Mouse (Mus musculus): ENCODE data around the gene Mlc1. TPM values are rescaled to one million over a fixed set of nuclear protein-coding genes. Genes with fewer than 3 reads are reported as not detected.

The Mlc1 gene
- polyA plus RNA-seq, 1 experiment from 2014 or later, result 20.9 TPM

DNA sequence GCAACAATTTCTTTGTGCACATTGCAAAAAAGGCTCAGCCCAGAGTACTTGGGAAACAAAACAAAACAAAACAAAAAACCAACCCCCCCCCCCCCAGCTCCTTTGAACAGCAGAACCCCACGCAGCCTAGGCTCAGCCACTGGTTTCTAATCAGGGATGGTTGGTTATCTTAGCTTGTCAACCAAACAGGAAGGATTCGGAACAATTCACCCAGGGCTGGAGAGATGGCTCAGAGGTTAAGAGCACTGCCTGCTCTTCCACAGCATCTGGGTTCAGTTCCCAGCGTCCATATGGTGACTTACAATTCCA, 285 bp upstream of the Mlc1 start:
- no peak overlapping the region for H3K9ac ChIP-seq
- peaks cover 6% of the 10 kb centered on the region; the same call in 1 of the 2 replicates for H3K36me3 ChIP-seq (ENCODE audit: poor library complexity, severe bottlenecking)
- no peaks in the 10 kb centered on the region for H3K27me3 ChIP-seq
- 1% methylated on average over 3 of the region's 3 CpGs for WGBS
- no peaks in the 10 kb centered on the region for H3K9me3 ChIP-seq (replicated peaks)
- no peak for ATAC-seq
- peaks cover 26% of the 10 kb centered on the region for H3K4me1 ChIP-seq
- H3K27ac ChIP-seq, result peak overlapping the region; percentile 92
- 0 out of 2 replicates have a peak overlapping the region, but pooled peaks have one; percentile 51 for H3K4me2 ChIP-seq
- no peak overlapping the region for H3K4me3 ChIP-seq

DNA sequence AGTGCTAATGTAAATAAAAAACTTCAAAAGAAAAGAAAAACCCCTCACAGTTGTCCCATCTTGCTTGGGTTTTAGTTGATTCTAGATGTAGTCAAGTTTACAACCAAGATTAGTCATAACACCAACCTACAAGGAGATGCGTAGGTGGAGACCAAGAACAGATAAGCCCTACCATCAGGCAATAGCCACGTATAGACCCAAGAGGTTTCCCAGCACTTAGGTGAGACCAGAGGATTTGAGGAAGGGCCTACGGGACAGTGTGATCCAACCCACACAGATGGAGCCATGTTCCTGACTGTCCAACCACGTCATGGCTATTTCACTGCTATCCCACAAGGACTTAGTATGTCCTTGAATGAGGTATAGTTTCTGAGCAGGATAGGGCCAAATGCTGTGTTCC, 6.5 kb downstream of the Mlc1 start:
- Histone ChIP-seq H3K4me2 (no peak overlapping the region), H3K36me3 (ENCODE audit: poor library complexity, severe bottlenecking) (peaks cover 30% of the 10 kb centered on the region; the same call in 1 of the 2 replicates), H3K27ac (no peak overlapping the region), H3K4me1 (peaks cover 10% of the 10 kb centered on the region), H3K9me3 (replicated peaks) (no peaks in the 10 kb centered on the region), H3K4me3 (no peak overlapping the region), H3K27me3 (no peaks in the 10 kb centered on the region), H3K9ac (no peak overlapping the region)
- ATAC-seq, result no peak
- WGBS, result 94% methylated on average over 4 of the region's 4 CpGs

DNA sequence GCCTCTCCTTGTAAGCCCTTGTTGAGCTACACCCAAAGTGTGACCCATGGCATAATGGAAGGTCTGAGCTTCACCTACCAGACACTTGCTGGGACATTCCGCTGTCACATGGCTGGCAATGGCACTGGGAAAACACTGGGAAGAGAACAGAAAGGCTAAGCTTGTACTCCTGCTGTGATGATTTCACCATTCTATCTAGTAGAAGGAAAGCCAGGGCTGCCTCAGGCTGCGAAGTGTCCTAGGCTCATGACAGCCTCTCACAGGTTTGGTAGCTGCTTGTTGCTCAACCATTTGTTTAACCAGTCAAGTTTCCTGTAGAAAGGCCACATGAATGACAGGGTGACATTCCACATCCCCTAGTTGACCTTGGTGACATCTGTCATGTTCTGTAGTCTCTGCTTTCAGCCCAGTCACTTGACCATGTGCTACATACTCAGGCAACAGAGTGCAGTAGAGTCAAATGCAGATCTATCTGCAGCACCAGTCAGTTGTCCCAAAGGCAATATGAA, 14.7 kb downstream of the Mlc1 start:
- peaks cover 27% of the 10 kb centered on the region for H3K36me3 ChIP-seq (ENCODE audit: poor library complexity, severe bottlenecking)
- H3K27ac ChIP-seq, result no peak overlapping the region
- 95% methylated on average over 2 of the region's 2 CpGs for WGBS
- no peak for ATAC-seq
- no peaks in the 10 kb centered on the region for H3K4me1 ChIP-seq
- H3K9ac ChIP-seq, result no peak overlapping the region
- H3K27me3 ChIP-seq, result no peaks in the 10 kb centered on the region
- no peak overlapping the region for H3K4me2 ChIP-seq
- H3K9me3 ChIP-seq (replicated peaks), result no peaks in the 10 kb centered on the region
- H3K4me3 ChIP-seq, result no peak overlapping the region

DNA sequence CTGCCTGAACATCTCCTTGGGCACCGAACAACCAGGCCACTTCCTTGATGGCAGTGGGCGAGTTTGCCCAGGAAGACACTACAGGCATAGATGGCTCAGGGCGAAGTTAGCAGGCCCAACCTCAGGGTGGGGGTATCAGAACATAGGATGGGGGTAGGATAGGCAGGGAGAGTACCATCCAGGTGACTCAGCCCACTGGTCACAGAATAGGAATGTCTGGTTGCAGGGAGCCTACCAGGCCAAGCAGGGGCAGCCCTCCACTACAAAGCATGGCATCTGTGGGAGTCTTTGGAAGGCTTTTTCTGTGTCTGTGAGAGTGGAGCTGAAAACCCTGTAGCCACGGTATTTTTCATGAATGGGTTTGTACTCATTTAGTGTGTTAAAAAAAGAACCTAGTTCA, 21.3 kb downstream of the Mlc1 start:
- no peak overlapping the region for H3K4me3 ChIP-seq
- 85% methylated on average over 4 of the region's 4 CpGs for WGBS
- no peaks in the 10 kb centered on the region for H3K9me3 ChIP-seq (replicated peaks)
- ATAC-seq, result no peak
- H3K27me3 ChIP-seq, result 0 out of 2 replicates have a peak, but pooled peaks cover 14% of the 10 kb centered on the region
- peaks cover 9% of the 10 kb centered on the region for H3K4me1 ChIP-seq
- no peak overlapping the region for H3K27ac ChIP-seq
- H3K4me2 ChIP-seq, result no peak overlapping the region
- no peaks in the 10 kb centered on the region for H3K36me3 ChIP-seq (ENCODE audit: poor library complexity, severe bottlenecking)
- no peak overlapping the region for H3K9ac ChIP-seq

DNA sequence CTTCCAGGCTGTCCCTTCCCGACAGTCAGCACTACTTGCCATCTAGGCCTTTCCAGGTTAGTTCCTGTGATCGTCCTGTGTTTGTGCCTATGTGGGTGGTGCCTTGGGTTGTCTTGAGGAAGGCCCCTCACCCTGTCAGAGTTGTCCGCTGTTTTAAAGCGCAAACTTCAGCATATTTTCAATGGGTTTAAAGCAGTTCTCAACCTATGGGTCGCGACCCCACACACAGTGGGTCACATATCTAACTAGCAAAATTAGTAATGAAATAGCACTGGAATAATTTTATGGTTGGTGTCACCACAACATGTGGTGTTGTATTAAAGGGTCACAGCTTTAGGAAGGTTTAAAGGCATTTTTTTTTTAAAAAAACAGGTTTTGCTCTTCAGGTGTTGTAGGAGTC, 23.5 kb downstream of the Mlc1 start:
- ATAC-seq, result no peak
- H3K9ac ChIP-seq, result no peak overlapping the region
- H3K4me2 ChIP-seq, result no peak overlapping the region
- no peak overlapping the region for H3K4me3 ChIP-seq
- WGBS, result 80% methylated on average over 6 of the region's 6 CpGs
- H3K27ac ChIP-seq, result no peak overlapping the region
- 0 out of 2 replicates have a peak, but pooled peaks cover 14% of the 10 kb centered on the region for H3K27me3 ChIP-seq
- H3K4me1 ChIP-seq, result peaks cover 9% of the 10 kb centered on the region
- H3K36me3 ChIP-seq (ENCODE audit: poor library complexity, severe bottlenecking), result no peaks in the 10 kb centered on the region
- H3K9me3 ChIP-seq (replicated peaks), result no peaks in the 10 kb centered on the region

DNA sequence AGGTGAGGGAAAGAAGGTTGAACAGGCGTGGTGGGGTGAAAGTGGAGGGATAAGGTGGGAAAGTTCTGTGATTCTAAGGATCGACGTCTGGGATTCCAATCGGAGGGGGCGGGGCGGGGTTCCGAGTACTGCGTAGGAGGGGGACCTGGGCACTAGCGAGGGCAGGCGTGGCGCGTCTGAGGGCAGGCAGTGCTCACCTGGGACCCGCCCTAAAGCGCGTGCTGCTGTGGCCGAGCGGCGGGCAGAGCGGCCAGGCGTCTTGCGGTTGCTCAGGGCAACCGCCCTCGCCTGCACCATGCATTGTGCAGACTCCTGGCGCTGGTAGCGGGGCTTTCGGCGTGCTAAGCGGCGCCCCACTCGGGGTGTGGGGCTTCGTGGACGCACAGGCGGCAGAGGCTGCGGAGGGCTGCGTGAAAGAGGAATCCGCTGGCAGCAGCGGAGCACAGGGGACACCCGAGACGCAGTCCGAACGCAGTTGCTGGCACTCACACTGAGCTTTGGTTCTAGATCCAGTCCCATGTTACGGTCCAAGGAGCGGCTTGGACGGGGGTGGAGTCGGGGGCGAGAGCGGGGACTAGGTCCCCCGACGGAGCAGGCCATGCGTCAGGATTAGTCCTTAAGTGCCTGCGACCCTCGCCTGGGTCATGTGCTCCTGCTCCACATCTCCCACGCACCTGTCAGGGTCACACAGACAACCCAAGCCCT, 24.3 kb downstream of the Mlc1 start, which contains the start of gene Ttll8:
Ttll8 (minus strand) TSS at position 51 of the 705 bp plus-strand sequence.
- Histone ChIP-seq H3K27ac (no peak within 1 kb of the TSS), H3K9me3 (replicated peaks) (no peaks in the 10 kb centered on the region), H3K4me1 (peaks cover 9% of the 10 kb centered on the region), H3K4me2 (peak within 1 kb of the TSS; percentile 94), H3K36me3 (ENCODE audit: poor library complexity, severe bottlenecking) (no peaks in the 10 kb centered on the region), H3K9ac (peak within 1 kb of the TSS; percentile 68), H3K27me3 (0 out of 2 replicates have a peak, but pooled peaks cover 14% of the 10 kb centered on the region), H3K4me3 (peak within 1 kb of the TSS; percentile 45)
- WGBS, result 2% methylated on average over 51 of the region's 53 CpGs
- peak; percentile 80 for ATAC-seq

DNA sequence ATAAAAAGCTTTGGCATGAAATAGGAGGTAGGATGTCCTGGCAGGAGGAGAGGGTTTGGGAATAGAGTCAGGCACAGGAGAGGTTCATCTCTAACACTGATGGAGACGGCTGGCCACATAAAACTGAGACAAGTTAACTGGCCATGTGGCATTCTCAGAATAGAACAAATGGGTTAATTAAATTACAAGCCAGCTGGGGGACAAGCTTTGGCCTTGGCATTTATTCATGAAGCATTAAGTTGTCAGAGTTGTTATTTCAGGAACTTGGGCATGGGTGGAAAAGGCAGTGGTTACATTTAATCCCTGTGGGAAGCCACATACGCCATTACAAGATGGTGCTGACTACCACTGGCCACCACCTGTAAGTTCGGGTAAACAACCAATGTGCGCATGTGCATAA, 27.6 kb downstream of the Mlc1 start:
- no peaks in the 10 kb centered on the region for H3K9me3 ChIP-seq (replicated peaks)
- no peak overlapping the region for H3K4me2 ChIP-seq
- no peak overlapping the region for H3K9ac ChIP-seq
- no peak overlapping the region for H3K27ac ChIP-seq
- no peak for ATAC-seq
- H3K4me1 ChIP-seq, result peaks cover 9% of the 10 kb centered on the region
- H3K36me3 ChIP-seq (ENCODE audit: poor library complexity, severe bottlenecking), result no peaks in the 10 kb centered on the region
- 0 out of 2 replicates have a peak, but pooled peaks cover 14% of the 10 kb centered on the region for H3K27me3 ChIP-seq
- 82% methylated on average over 4 of the region's 4 CpGs for WGBS
- no peak overlapping the region for H3K4me3 ChIP-seq

DNA sequence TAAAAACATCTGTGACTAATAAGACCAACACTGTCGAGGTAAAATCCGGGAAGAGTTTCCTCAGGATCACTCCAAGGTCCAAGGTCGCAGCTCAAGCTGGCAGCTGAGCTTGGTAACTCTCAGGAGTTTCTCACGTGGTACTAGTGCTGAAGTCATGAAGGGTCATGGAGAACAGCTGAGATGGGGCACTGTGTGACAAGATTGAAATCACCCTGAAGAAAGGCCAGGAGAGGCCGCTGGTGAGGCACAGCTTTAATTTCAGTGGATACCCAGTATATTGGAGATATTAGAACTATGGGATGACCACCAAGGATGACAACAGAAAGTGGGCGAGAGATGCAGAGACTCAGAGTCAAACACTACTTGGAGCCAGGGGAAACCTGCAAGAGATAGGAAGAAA, 32.0 kb downstream of the Mlc1 start:
- Histone ChIP-seq H3K4me2 (no peak overlapping the region), H3K9me3 (replicated peaks) (no peaks in the 10 kb centered on the region), H3K27ac (no peak overlapping the region), H3K4me1 (no peaks in the 10 kb centered on the region), H3K4me3 (no peak overlapping the region), H3K36me3 (ENCODE audit: poor library complexity, severe bottlenecking) (no peaks in the 10 kb centered on the region), H3K9ac (no peak overlapping the region), H3K27me3 (no peaks in the 10 kb centered on the region)
- no peak for ATAC-seq
- 66% methylated on average over 6 of the region's 6 CpGs for WGBS

DNA sequence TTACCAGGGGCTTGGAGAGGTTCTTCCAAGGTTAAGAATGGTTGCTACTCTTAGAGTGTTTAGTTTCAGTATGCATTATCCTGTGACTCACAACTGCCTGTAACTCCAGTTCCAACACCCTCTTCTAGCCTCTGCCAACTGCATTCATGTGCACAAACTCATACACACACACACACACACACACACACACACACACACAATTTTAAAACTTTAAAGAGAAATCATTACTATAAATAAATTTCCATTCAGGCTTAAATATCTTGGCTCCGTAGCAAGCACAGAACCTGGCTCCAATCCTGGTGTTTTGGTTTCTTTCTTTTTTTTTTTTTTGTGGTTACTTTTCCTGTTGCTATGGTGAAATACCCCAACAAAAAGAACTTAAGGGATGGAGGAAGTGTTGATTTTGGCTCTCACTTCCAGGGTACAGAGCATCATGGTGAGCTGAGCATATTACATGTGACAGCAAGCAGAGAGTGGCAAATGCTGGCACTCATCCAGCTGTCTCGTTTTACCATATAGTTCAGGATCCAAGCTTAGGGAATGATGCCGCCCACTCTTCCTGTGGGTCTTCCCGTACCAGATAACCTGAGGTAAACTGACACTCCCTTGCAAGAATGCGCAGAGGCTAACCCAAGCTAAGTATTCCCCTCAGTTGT, 34.8 kb downstream of the Mlc1 start:
- 81% methylated on average over 5 of the region's 5 CpGs for WGBS
- no peaks in the 10 kb centered on the region for H3K27me3 ChIP-seq
- ATAC-seq, result no peak
- no peaks in the 10 kb centered on the region for H3K36me3 ChIP-seq (ENCODE audit: poor library complexity, severe bottlenecking)
- H3K9me3 ChIP-seq (replicated peaks), result no peaks in the 10 kb centered on the region
- no peak overlapping the region for H3K27ac ChIP-seq
- no peak overlapping the region for H3K9ac ChIP-seq
- H3K4me3 ChIP-seq, result no peak overlapping the region
- no peak overlapping the region for H3K4me2 ChIP-seq
- H3K4me1 ChIP-seq, result no peaks in the 10 kb centered on the region

DNA sequence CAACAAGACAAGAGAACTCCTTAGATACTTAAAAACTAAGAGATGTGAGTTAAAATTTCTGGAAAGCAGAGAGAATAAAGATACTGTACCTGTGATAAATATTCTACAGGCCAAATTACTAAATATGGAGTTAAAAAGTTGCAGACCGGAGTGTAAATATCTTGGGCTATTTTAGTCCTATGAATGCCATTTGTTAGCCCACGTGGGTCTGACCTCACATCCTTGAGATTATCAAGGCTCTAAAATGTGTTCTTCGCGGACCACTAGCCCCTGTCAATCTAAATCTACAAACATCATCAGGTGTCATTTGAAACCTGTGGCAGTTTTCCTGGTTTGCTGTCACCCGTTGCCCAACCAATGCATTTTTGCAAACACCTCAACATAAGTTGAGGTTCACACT, 36.0 kb downstream of the Mlc1 start:
- H3K4me1 ChIP-seq, result no peaks in the 10 kb centered on the region
- no peaks in the 10 kb centered on the region for H3K9me3 ChIP-seq (replicated peaks)
- no peak overlapping the region for H3K27ac ChIP-seq
- H3K36me3 ChIP-seq (ENCODE audit: poor library complexity, severe bottlenecking), result no peaks in the 10 kb centered on the region
- no peak for ATAC-seq
- no peaks in the 10 kb centered on the region for H3K27me3 ChIP-seq
- H3K4me2 ChIP-seq, result no peak overlapping the region
- no peak overlapping the region for H3K4me3 ChIP-seq
- WGBS, result 84% methylated on average over 5 of the region's 5 CpGs
- H3K9ac ChIP-seq, result no peak overlapping the region

DNA sequence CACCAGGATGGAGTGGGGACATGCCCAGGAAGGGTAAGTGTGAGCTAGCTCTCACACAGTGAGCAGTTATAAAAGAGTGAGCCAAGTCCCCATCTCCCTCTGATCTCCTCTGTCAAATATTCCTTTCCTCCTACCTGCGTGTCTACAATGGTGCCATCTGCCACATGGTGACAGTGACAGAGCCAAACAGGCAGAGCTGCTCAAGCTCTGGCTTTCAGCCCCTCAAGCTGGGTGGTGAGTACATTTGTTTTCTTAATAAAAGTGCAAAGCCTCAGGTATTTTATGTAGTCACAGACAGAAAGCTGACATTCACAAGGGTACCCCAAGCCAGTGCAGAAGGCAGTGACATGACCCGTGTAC, 41.5 kb downstream of the Mlc1 start:
- WGBS, result 80% methylated on average over 2 of the region's 2 CpGs
- no peak overlapping the region for H3K27ac ChIP-seq

DNA sequence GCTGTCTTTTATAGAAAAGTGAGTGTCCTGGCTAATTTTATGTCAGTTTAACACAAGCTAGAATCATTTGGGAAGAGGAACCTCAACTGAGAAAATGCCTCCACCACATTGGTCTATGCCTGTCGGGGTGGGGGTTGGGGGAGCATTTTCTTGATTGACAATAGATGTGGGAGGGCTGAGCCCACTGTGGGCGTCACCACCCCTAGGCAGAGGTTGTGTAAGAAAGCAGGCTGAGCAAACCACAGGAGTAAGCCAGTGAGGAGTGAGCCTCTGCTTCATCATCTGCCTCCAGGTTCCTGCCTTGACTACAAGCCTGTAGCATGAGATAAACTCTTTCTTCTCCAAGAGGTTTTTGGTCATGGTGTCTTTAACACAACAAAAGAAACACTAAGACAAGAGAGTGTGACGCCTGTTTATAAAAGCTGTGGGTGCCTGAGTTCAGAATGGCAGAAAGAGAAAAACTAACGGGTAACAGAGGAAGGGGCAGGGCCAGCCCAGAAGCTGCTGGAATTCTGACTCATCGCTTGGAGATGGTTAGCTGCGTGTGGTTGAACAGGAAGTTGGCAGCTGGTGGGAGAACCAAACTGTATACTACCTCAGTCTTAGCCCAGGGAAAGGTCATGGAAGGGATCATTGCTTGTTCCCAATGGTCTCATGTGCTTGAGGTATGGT, 42.1 kb downstream of the Mlc1 start:
- no peak overlapping the region for H3K4me2 ChIP-seq
- WGBS, result 78% methylated on average over 6 of the region's 6 CpGs
- H3K27me3 ChIP-seq, result no peaks in the 10 kb centered on the region
- ATAC-seq, result no peak
- H3K9ac ChIP-seq, result no peak overlapping the region
- H3K27ac ChIP-seq, result no peak overlapping the region
- H3K4me3 ChIP-seq, result no peak overlapping the region
- no peaks in the 10 kb centered on the region for H3K4me1 ChIP-seq
- H3K36me3 ChIP-seq (ENCODE audit: poor library complexity, severe bottlenecking), result no peaks in the 10 kb centered on the region
- no peaks in the 10 kb centered on the region for H3K9me3 ChIP-seq (replicated peaks)

More for the DNA sequence above, 41.5 kb downstream of the Mlc1 start:
- no peak overlapping the region for H3K4me3 ChIP-seq
- H3K36me3 ChIP-seq (ENCODE audit: poor library complexity, severe bottlenecking), result no peaks in the 10 kb centered on the region
- H3K4me2 ChIP-seq, result no peak overlapping the region
- H3K9ac ChIP-seq, result no peak overlapping the region
- H3K27me3 ChIP-seq, result no peaks in the 10 kb centered on the region
- ATAC-seq, result no peak
- H3K9me3 ChIP-seq (replicated peaks), result no peaks in the 10 kb centered on the region
- H3K4me1 ChIP-seq, result no peaks in the 10 kb centered on the region
